Mouse (Mus musculus): ENCODE data around the gene Set.

- TF ChIP-seq CTCF (IDR thresholded peaks at IDR 0.05; ENCODE audit: low read depth, low read length) (no peak), GATA1 (IDR thresholded peaks at IDR 0.05; ENCODE audit: borderline replicate concordance, low read length) (no peak), TAL1 (conservative IDR thresholded peaks at IDR 0.05; ENCODE audit: low read depth, low read length) (no peak)
Observed at GRCm38 (mm10) chr2:30026997-30027396, 30.2 kb upstream of the Set start.
